Mouse (Mus musculus): ENCODE data around the gene Pdcd11.

Gene Pdcd11

DNA sequence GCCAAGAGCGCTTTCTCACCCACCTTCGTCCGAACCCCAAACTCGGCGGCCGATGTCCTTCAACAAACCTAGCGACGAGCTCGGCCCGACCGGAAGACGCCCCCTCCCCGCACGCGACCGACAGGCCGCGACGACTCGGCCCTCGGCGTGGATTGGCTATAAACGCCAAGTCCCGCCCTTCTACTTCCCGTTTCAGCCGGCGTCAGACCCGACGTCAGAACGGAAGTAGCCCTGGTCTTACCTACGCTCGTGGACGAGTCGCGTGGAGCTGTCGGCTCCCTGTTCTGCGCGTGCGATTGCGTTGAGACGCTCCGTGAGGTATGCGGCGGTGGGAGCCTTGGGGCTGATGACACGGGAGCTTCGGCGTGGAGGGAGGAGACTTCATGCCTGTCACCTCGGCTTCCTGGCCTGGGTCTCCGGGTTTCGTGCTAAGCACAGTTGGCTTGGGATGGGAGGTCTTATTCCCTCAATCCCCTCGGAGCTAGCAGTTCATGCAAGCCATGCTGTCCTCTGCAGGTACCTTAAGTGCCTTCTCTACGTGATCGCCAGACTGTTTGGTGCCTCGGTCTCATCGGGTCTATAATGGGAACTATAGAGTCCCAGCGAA is at the start of gene Pdcd11, which contains the start of gene Usmg5:
Gene Pdcd11, plus strand, starts transcription at position 219 of the 607 bp plus-strand sequence.
Gene Usmg5, minus strand, starts transcription at position 98 of the 607 bp plus-strand sequence.
- in situ Hi-C loops (cut with MboI, MseI) = no loop called here

DNA sequence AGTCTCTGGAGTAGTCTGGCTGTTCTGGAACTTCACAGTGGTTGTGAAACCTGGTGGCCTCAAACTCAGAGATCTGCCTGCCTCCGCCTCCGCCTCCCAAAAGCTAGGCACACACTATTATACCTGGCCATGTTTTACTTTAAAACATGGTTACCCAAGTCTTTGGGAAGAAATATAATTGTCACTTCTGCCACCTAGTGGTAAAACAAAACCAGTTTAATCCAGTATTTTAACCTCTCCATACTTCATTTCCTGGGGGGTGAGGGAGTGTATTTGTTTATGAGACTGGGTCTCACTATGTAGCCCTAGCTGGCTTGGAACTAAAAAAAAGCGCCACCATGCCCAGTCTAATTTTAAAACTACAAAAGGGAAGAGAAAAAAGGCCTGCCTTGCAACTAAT is 47.0 kb upstream of the Pdcd11 start:
- in situ Hi-C loops (cut with MboI, MseI) = no loop called here

DNA sequence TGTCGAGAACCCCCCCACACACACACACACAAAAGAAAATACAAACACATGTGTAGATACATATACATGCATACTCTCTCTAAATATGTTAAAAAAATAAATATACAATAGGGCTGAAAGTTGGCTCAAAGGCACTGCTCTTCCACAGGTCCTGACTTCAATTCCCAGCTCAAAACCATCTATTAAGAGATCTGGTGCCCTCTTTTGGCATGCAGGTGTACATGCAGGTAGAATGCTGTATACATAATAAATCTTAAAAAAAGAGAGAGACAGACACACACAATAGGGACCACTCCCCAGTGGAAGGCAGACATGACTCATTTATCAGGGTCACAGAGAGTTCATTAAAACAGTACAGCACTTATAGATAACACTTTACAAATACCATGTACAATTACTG is 44.2 kb upstream of the Pdcd11 start:
- in situ Hi-C loops (cut with MboI, MseI) = no loop called here

DNA sequence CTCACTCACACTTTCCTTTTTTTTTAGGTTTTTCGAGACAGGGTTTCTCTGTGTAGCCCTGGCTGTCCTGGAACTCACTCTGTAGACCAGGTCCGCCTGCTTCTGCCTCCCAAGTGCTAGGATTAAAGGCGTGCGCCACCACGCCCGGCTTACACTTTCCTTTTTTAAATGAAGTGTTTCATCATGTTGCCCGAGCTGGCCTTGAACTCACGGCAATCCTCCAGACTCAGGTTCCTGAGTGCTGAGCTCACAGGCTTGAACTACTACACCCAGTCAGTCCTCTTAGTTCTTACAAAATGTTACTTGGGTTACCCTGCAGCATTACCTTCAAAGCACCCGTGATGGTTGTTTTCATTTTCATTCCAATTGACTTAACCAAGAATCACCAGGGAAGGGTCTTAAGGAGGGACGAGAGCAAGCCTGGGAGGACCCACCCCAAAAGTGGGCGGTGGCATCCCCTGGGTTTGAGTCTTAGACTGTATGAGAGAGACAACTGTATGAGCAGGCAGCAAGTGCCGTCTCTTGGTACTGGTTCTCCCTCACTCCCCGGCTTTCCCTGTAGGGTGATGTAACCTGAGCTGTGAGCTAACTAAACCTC is 43.2 kb upstream of the Pdcd11 start:
- in situ Hi-C loops (cut with MboI, MseI) = no loop called here

DNA sequence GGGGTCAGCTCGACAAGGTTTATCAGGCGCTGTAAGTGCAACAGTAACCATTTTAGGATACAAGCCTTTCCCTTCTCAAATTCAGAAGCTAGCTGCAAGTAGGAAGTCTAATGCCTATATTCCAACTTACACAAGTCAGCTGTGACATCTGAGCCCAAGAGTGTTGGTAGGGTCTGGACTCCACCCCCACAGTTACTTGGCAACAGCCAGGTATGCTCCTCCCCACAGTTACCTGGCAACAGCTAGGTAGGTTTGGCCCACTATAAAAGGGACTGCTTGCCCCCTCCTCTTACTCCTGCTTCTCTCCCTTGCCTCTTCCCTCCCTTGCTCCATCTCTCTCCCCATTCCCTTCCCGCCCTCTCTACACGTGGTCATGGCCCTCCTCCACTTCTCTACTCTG is 41.5 kb upstream of the Pdcd11 start:
- in situ Hi-C loops (cut with MboI, MseI) = no loop called here

DNA sequence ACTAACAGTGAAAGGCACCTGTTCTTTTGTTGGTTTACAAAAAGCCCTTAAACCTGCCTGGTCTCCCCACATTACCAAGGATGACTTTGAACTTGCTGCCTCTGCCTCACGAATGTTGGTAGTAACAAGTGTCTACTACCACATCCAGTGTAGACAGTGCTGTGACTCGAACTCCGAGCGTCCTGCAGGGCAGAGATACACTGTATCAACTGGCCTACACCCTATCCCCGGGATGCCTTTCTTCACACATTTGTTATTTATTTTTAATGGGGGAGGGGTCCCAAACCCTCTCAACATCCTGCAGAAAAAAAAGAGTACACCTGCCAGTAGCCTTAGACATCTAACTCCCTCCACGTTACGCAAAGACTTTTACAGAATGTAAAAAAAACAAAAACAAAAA is 40.7 kb upstream of the Pdcd11 start:
- in situ Hi-C loops (cut with MboI, MseI) = no loop called here

DNA sequence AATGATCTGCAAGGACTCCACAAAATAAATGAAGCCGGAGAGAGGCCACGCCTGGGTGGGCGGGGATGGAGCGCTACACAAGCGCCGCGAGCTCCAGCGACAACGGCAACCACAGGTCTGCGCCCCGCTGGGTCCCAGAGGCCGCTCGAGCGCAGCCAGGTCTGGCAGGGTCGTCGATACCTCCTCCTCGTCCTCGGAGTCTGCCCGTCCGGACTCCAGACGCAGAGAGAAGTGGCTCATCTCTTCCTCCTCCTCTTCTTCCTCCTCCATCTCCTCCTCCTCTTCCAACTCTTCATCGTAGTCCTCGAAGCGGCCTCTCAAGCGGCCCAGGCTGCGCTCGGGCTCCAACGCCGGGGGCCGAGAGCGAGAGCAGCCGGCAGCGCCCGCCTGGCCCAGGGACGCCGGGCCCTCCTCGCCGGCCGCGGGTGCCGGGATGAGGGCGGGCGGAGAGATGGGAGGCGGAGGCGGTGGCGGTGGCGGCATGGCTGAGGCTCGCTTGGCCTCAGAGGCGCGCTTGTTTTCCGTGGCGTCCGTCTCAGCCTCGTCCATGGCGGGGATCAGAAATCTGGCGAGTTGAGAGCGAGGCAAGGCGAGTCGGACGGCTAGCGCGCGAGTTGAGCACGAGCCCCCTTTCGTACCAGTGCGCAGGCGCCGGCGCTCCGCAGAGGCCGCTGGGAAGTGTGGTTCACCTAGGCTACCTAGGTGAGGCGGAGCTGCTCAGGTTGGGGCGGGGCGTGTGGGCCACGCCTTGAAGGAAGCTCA is 40.1 kb upstream of the Pdcd11 start, which contains the start of gene Pcgf6:
Gene Pcgf6, minus strand, starts transcription at position 636 of the 762 bp plus-strand sequence.
- in situ Hi-C loops (cut with MboI, MseI) = no loop called here

DNA sequence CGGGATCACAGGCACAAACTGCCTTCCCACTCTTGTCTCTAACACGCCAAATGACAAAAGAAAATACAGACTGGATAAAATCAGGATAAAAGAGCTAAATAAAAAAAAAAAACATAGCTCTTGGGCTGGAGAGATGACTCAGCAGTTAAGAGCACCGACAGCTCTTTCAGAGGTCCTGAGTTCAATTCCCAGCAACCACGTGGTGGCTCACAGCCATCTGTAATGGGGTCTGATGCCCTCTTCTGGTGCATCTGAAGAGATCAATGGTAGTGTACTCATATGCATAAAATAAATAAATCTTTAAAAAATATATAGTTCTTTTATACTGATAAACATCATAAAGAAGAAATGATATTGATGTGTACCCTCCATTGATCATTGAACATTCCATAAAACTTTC is 37.6 kb upstream of the Pdcd11 start:
- in situ Hi-C loops (cut with MboI, MseI) = no loop called here

DNA sequence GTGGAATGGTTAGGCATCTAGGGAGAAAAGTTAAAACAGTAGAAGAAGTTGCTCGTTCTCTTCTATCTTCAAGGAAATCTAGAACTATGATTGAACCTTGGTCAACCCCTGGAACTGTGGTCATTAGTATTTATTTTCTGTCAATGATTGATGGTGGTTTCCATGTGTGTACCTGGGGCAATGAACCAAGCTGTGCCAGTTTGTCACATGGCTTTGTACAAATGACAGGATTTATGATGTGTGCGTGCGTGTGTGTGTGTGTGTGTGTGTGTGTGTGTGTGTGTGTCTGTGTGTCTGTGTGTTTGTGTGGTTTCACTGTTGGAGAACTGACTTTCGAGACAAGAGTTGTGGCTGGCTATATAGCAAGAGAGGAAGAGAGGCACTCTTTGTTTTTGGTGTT is 37.1 kb upstream of the Pdcd11 start:
- in situ Hi-C loops (cut with MboI, MseI) = no loop called here

DNA sequence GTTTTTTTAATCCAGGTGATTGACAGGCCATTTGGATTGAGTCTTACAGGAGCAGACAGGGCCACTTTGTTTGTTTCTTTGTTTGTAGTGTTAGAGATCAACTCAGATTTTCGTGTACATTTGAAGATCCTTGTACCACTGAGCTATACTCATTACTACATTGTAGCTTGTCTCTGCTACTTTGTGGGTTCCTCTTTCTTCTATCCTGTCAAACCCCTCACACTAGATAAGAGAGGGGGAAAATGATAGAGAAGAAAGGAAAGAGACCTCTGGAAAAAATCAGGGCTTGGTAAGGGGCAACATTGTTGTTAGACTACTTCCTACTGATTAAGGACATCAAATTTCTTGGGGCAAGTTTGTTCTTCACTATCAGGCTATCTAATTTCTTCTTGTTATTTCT is 32.9 kb upstream of the Pdcd11 start:
- in situ Hi-C loops (cut with MboI, MseI) = no loop called here

DNA sequence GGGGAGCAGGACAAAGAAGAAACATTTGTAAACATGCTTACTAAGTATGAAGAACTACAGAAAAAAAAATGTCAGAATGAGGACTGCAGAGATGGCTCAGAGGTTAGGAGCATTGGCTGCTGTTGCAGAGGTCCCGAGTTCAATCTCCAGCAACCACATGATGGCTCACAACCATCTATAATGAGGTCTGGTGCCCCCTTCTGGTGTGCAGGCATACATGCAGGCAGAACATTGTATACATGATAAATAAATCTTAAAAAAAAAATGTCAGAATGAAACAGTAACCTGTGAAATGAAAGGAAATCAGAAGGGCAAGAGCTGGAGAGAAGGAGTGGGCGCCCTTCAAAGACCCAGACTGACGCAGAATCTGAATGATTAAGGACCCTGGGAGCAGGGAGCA is 24.7 kb upstream of the Pdcd11 start:
- in situ Hi-C loops (cut with MboI, MseI) = no loop called here

DNA sequence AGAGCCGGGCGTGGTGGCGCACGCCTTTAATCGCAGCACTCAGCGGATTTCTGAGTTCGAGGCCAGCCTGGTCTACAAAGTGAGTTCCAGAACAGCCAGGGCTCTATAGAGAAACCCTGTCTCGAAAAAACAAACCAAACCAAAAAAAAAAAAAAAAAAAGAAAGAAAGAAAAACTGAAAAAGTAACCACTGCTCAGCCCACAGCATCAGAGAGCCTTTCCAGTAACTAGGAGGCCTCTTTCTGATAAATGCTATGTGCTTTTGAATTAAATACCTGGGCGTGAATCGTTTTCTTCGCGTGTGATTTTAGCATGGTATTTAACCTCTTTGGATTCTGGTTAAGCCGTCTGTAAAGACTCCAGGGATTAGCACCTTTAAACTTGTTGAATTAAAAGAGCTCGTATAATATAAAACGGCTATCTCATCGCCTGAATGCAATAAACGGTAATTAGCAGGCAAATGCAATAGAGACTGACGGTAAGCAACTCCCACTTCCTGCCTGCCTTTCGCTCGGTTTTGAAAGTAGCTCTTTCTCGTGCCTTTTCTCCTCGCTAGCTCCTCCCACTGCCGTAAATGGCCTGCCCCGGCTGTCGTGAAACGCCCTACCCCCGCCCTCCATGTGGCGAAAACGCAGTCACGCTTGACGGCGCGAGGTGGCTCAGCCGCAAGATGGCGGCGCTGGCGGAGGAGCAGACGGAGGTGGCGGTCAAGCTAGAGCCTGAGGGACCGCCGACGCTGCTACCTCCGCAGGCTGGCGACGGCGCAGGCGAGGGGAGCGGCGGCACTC is 23.3 kb upstream of the Pdcd11 start, which contains the start of gene Taf5:
Gene Taf5, plus strand, starts transcription at position 651 of the 787 bp plus-strand sequence.
- in situ Hi-C loops (cut with MboI, MseI) = no loop called here

DNA sequence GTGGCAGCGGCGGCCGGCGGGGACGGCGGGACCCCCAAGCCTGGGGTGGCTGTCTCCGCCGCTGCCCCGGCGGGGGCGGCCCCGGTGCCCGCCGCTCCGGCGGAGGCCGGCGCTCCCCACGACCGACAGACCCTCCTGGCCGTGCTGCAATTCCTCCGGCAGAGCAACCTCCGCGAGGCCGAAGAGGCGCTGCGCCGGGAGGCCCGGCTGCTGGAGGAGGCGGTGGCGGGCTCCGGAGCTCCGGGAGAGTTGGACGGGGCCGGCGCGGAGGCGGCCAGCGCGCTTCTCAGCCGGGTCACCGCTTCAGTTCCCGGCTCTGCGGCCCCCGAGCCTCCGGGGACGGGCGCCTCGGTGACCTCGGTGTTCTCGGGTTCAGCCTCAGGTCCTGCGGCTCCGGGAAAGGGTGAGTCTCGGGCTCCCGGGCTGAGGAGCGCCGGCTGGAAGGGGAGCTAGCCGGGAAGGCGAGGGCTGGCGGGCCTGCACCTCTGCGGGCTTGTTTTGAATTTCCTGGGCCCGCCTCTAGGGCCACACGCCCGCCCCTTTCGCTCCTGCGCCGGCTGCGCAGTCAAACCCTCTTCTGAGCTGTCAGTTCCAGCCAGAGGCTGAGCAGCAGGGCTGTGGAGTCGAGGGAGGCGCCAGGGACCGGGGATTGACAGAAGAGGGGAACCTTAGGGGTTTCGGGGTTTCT is 22.5 kb upstream of the Pdcd11 start:
- in situ Hi-C loops (cut with MboI, MseI) = no loop called here

DNA sequence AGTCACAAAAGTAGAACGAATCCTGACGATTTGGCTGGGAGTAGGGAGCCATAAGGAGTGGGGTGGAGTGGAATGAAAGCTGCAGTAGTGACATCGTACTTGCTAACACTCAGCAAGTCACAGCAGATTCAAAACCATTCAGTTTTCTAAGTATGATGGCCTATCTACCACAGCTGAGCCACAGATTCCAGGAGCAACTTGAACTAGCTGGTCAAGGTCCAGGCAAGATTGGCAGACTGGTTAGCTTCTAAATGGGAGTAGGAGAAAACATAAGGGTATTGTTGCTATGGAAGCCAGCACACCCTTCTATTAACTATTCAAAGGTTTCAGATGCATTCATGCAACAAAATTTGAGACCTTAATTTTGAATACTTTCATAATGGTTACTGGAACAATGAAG is 2.3 kb upstream of the Pdcd11 start:
- in situ Hi-C loops (cut with MboI, MseI) = loop anchor here (10.0 kb wide), 1 partner anchor 783 kb away; the partner anchor contains the start of gene Nfkb2

DNA sequence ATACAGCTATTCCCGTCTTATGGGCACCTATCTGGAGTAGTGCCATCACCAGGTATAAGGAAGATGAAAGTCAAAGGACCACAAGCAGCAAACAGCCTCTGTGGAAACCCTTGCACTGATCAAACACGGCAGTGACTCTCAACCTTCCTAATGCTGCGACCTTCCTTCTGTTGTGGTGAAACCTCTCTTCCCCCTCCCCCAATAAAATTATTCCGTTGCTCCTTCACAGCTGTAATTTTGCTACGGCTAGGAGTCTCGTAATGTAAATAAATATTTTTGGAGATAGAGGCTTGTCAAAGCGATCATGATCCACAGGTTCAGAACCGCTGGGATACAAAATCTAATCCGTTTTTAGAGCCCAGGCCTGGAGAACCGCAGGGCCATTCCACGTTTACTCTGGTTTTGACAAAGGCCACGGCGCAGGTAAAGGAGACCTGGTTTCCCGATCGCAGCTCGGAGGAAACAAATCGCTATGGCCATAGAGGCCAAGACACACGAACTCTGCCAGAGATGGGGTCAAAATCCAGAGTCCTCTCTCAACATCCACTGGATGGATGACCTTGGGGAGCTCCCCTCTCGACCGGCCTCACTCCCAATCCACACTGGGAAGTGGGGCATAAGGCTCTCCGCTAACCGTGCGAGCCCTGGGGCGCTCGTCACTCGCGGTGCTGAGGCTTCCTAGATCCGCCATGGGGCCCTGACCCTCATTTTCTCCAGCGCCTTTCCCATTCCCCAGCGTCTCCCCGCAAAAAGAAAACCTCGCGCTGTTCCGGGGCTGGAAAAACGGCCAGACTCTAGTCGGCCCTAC is 646 bp upstream of the Pdcd11 start:
- in situ Hi-C loops (cut with MboI, MseI) = loop anchor here (10.0 kb wide), 1 partner anchor 785 kb away; the partner anchor contains the start of gene Nfkb2

DNA sequence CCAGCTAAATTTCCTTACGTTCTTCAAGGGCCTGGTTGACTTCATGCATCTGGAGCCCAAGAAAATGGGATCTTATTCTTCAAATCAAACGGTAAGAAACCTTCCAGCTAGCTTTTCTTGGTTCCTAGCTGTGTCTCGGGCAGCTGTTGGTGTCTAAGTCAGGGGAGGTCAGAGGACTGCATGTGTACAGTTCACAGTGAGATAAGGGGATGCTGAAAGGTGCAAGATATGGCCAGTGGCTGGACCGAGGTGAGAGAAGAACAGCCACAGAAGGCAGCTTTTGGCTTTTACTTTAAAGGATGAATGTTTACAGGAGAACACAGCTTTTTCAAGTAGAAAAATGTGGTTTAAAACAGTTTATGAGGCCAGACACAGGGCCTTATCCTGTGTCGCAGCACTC is 10.5 kb downstream of the Pdcd11 start:
- in situ Hi-C loops (cut with MboI, MseI) = loop anchor here (25.0 kb wide), 1 partner anchor 1339 kb away; no protein-coding TSS in a partner anchor

DNA sequence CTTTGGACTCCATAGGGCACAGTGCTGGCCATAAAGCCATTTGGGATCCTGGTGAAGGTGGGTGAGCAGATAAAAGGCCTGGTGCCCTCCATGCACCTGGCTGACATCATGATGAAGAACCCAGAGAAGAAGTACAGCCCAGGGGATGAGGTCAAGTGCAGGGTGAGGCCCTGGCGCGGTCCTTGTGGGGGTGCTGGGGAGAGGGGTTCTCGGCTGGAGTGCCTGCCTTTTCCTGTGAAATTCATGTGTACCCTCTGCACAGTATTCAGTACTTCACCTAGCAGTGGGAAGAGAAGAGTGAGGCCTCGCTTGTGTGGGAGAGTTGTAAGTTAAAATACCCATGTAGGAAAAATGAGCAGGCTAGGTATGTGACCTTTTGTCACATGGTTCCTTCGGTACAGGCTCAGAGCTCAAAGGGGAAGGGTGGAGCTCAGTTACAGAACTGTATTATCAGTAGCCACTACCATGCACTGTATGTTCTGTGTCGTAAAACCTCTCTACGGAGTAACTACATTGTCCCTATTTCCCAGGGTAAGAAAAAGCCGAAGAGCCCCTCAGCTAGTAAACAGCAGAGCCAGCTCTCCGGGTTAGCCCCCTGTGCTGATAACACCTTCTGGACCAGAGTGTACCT is 14.2 kb downstream of the Pdcd11 start:
- in situ Hi-C loops (cut with MboI, MseI) = loop anchor here (25.0 kb wide), 1 partner anchor 1342 kb away; no protein-coding TSS in a partner anchor

DNA sequence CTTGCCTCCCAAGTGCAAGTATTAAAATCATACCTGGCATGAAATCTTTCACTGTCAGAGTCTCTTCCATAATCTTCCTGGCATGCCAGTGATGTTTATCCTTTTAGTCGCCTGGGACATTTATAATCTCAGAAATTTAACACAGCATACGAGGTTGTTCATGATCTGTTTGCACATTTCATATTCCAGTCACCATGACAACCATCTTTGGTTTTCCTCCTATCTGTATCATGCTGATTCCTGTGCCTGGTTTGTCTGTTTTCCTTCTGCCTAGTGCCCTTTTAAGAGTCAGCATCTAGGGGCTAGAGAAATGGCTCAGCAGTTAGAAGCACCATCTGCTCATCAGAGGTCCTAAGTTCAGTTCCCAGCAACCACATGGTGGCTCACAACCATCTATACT is 28.1 kb downstream of the Pdcd11 start:
- in situ Hi-C loops (cut with MboI, MseI) = loop anchor here (25.0 kb wide), 1 partner anchor 1356 kb away; no protein-coding TSS in a partner anchor

DNA sequence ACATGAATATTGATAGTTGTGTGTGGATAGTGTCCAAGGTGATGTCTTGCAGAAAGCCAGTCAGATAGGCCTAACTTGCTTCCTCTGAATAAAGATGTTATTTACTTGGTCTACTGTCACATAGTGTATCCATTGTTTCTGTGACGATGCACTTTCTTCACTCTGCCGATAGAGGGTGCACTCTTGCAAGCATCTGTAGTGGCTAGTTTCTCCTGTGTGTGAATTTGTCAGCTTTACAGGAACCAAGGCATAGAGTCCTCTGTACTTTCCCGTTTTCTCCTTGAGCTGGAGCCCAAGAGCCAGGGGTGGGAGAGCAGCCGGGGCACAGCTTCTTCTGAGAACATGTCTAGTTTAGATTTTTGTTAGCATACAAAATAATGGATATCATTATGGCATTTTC is 30.5 kb downstream of the Pdcd11 start:
- in situ Hi-C loops (cut with MboI, MseI) = loop anchor here (5.0 to 25.0 kb wide), 2 partner anchors 46 to 1359 kb away; no protein-coding TSS in a partner anchor
